Mouse (Mus musculus) ES-Bruce4 (cell line): ENCODE measurements around the gene Relb. TPM values are rescaled to one million over a fixed set of nuclear protein-coding genes. Genes with fewer than 3 reads are reported as not detected.

Experiments
- H3K27ac ChIP-seq: 2 replicates; pipeline ENCODE4 v1.5.1; 2012; ENCODE audit warnings: low read length, inconsistent platforms; ENCODE audit not compliant: insufficient read depth
- H3K27me3 ChIP-seq: 2 replicates; pipeline ENCODE4 v1.6.1; 2012; ENCODE audit warnings: mild to moderate bottlenecking, low read length, inconsistent platforms; ENCODE audit not compliant: control insufficient read depth, poor library complexity, insufficient read depth, severe bottlenecking
- H3K36me3 ChIP-seq: 2 replicates; pipeline ENCODE4 v1.6.1; 2012; ENCODE audit warnings: inconsistent platforms, mild to moderate bottlenecking, low read length, moderate library complexity; ENCODE audit not compliant: control insufficient read depth, poor library complexity, insufficient read depth, severe bottlenecking
- H3K4me1 ChIP-seq: one replicate; pipeline ENCODE4 v1.8.1; 2011; ENCODE audit warnings: low read length; ENCODE audit not compliant: control insufficient read depth, insufficient read depth
- H3K4me3 ChIP-seq: 2 replicates; pipeline ENCODE4 v1.5.1; 2011; ENCODE audit warnings: low read depth, mild to moderate bottlenecking, low read length
- H3K9ac ChIP-seq: 2 replicates; pipeline ENCODE4 v1.6.1; 2012; ENCODE audit warnings: low read depth, mild to moderate bottlenecking, inconsistent platforms; ENCODE audit not compliant: poor library complexity, severe bottlenecking
- H3K9me3 ChIP-seq: replicated peaks from 2 replicates; pipeline ENCODE4 v1.6.1; 2012; ENCODE audit warnings: mild to moderate bottlenecking, low read length, inconsistent platforms; ENCODE audit not compliant: control insufficient read depth, poor library complexity, insufficient read depth, severe bottlenecking
- CTCF ChIP-seq: IDR thresholded peaks from one replicate; pipeline ENCODE4 v1.8.1; 2011; ENCODE audit warnings: low read depth, low read length
- EP300 ChIP-seq: IDR thresholded peaks from 2 replicates; pipeline ENCODE4 v1.6.1; 2011; ENCODE audit warnings: low read depth, low read length; ENCODE audit not compliant: insufficient read depth
- POLR2A ChIP-seq: IDR thresholded peaks from one replicate; pipeline ENCODE4 v1.8.1; 2011; ENCODE audit warnings: low read length; ENCODE audit not compliant: insufficient read depth
- polyA plus RNA-seq: library from polyadenylated mRNA; stranded (reverse); fragments of >200 nt; gene quantifications from 2 replicates; pipeline ENCODE4 v1.2.4, GENCODE M21; 2011; ENCODE audit warnings: low read depth; ENCODE audit not compliant: missing spikeins, insufficient read depth, insufficient read length

The Relb gene
- polyA plus RNA-seq, 1 experiment, result 11.7 TPM

- no peaks in the 10 kb centered on the region for H3K36me3 ChIP-seq
- H3K4me3 ChIP-seq, result no peak overlapping the region
- no peak for TF ChIP-seq POLR2A
- no peak for TF ChIP-seq EP300
- TF ChIP-seq CTCF, result no peak
- H3K27me3 ChIP-seq, result no peaks in the 10 kb centered on the region
- H3K9me3 ChIP-seq, result no peaks in the 10 kb centered on the region
- no peak overlapping the region for H3K9ac ChIP-seq
- H3K27ac ChIP-seq, result no peak overlapping the region
- no peaks in the 10 kb centered on the region for H3K4me1 ChIP-seq
Measured at GRCm38 (mm10) chr7:19671511-19671910, 42.3 kb upstream of the Relb start.

DNA sequence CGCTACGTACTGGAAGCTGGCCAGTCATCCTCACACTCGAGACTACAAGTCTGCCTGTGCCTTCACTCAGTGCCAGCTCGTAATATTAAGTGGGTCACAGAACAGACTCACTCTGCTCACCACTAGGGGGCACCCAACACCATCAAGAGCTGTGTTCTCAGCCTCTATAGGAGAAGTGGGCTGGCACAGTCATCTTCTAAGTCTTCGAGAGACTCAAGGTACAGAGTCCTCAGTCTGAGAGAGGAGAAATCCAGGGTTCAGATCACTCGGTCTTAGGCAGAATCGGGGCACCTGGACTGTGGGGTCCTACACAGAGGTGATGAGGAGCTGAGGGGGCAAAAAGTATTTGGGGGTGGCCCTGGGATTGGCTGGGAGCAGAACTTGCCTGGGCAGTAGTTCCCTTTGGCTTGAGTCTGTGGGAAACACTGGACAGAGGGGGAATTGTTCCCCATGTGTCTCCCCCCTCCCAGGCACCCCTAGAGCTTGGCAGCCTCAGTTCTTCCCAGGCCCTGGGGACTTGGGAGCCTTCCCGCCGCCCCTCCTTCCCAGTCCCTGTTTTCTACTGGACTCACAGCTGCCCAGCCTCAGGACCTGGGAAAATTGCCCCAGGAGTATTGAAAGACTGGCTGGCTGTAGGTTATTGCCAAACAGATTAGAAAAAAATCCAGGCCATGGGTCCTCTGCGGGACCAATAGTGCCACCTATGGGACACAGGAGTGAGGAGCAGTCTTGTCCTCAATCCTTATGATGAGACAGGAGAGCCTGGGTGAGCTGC is 39.9 kb upstream of the Relb start:
- Histone ChIP-seq H3K9ac (peak overlapping the region; percentile 60), H3K4me3 (peak overlapping the region; percentile 22)
- TF ChIP-seq EP300, result no peak
- peak; percentile 91 for TF ChIP-seq CTCF

GRCm38 (mm10) chr7:19667434-19667833 is 38.2 kb upstream of the Relb start:
- no peak overlapping the region for H3K9ac ChIP-seq
- H3K36me3 ChIP-seq, result no peaks in the 10 kb centered on the region
- TF ChIP-seq POLR2A (no peak), CTCF (no peak), EP300 (no peak)
- H3K27ac ChIP-seq, result no peak overlapping the region
- no peaks in the 10 kb centered on the region for H3K9me3 ChIP-seq
- no peaks in the 10 kb centered on the region for H3K27me3 ChIP-seq
- H3K4me1 ChIP-seq, result no peaks in the 10 kb centered on the region
- no peak overlapping the region for H3K4me3 ChIP-seq

More for the DNA sequence above, 39.9 kb upstream of the Relb start:
- no peaks in the 10 kb centered on the region for H3K9me3 ChIP-seq
- peak overlapping the region; percentile 33 for H3K27ac ChIP-seq
- no peaks in the 10 kb centered on the region for H3K36me3 ChIP-seq
- H3K27me3 ChIP-seq, result no peaks in the 10 kb centered on the region
- H3K4me1 ChIP-seq, result no peaks in the 10 kb centered on the region

GRCm38 (mm10) chr7:19666750-19667149 is 37.5 kb upstream of the Relb start:
- Histone ChIP-seq H3K36me3 (peaks cover 3% of the 10 kb centered on the region; the same call in 1 of the 2 replicates), H3K27ac (no peak overlapping the region), H3K9me3 (no peaks in the 10 kb centered on the region), H3K9ac (no peak overlapping the region), H3K27me3 (no peaks in the 10 kb centered on the region), H3K4me1 (no peaks in the 10 kb centered on the region), H3K4me3 (no peak overlapping the region)
- no peak for TF ChIP-seq POLR2A
- TF ChIP-seq EP300, result no peak
- peak; percentile 47 for TF ChIP-seq CTCF

DNA sequence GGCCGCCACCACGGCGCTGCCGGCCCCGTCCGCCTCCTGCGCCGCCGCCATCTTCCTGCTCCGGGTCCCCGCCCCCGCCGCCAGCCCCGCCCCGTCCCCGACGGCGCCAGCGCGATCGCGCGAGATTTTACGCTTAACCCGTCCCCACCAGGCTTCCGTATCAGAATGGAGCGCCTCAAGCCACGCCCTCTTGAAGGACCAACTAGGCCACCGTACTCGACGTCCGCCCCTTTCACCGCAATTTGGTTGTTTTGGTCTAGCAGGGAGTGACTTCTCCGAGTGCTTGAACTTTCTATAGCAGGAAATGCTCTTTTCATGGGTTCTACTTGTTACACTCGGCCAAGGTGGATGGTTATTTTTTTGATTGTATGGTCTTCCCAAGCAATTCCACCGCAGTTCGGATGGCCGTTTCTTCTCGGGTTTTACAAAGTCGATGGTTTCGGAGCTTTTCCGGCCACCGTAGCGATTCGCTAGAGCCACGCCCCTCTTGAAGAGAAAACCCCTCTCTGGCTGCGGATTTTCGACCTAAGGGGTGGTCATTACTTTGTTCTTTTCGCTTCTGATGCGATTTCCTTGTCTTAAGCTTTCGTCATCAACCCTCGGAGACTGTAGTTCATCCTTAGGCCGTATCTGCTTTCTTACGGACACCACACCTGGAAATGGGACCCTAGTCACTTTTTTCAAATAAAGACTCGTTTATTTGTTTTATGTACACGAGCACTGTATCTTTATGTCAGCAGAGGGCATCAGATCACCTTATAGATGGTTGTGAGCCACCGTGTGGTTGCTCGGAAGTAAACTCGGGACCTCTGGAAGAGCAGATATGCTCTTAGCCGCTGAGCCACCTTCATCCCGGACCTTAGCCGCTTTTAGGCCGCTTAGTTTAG is 36.0 kb upstream of the Relb start, which contains the start of gene Clptm1:
Clptm1 (minus strand) TSS at position 79 of the 887 bp plus-strand sequence.
- Histone ChIP-seq H3K4me1 (no peaks in the 10 kb centered on the region), H3K36me3 (peaks cover 6% of the 10 kb centered on the region), H3K9ac (peak within 1 kb of the TSS; percentile 99), H3K27me3 (no peaks in the 10 kb centered on the region), H3K9me3 (no peaks in the 10 kb centered on the region), H3K27ac (peak within 1 kb of the TSS; percentile 95), H3K4me3 (peak within 1 kb of the TSS; percentile 99)
- TF ChIP-seq EP300 (no peak; the same call in 1 of the 2 replicates), POLR2A (no peak), CTCF (peak; percentile 43)
